Mouse (Mus musculus): ENCODE results near the gene Atp5b. TPM values are rescaled to one million over a fixed set of nuclear protein-coding genes. Genes with fewer than 3 reads are reported as not detected.

Gene Atp5b
- polyA plus RNA-seq, 1 experiment from 2014 or later = 2,418 TPM

GRCm38 (mm10) chr10:128131297-128131696 lies 48.2 kb downstream of the Atp5b start:
- ATAC-seq (ENCODE audit: insufficient read depth, low FRiP score, low TSS enrichment) = no peak
- no peaks in the 10 kb centered on the region for H3K27me3 ChIP-seq (ENCODE audit: control insufficient read depth, insufficient read depth, low read length)
- H3K4me3 ChIP-seq (ENCODE audit: low read depth, low read length) = no peak overlapping the region
- WGBS = 81% methylated on average over 3 of the region's 3 CpGs
- H3K9me3 ChIP-seq (ENCODE audit: control insufficient read depth, low read length) = no peaks in the 10 kb centered on the region
- no peak overlapping the region for H3K27ac ChIP-seq (ENCODE audit: low read depth, low read length)
- H3K36me3 ChIP-seq (ENCODE audit: control insufficient read depth, insufficient read depth, low read length) = peaks cover 12% of the 10 kb centered on the region
- no peak for DNase-seq (ENCODE audit: low spot score)
- H3K4me2 ChIP-seq (ENCODE audit: low read depth) = no peak overlapping the region
- H3K4me1 ChIP-seq (ENCODE audit: control insufficient read depth, insufficient read depth, low read length) = no peaks in the 10 kb centered on the region
- H3K9ac ChIP-seq (ENCODE audit: low read length) = no peak overlapping the region

GRCm38 (mm10) chr10:128131812-128132211 lies 48.7 kb downstream of the Atp5b start:
- Histone ChIP-seq H3K4me3 (ENCODE audit: low read depth, low read length) (no peak overlapping the region), H3K4me1 (ENCODE audit: control insufficient read depth, insufficient read depth, low read length) (no peaks in the 10 kb centered on the region), H3K4me2 (ENCODE audit: low read depth) (no peak overlapping the region), H3K9ac (ENCODE audit: low read length) (no peak overlapping the region), H3K27me3 (ENCODE audit: control insufficient read depth, insufficient read depth, low read length) (no peaks in the 10 kb centered on the region), H3K36me3 (ENCODE audit: control insufficient read depth, insufficient read depth, low read length) (peaks cover 9% of the 10 kb centered on the region), H3K27ac (ENCODE audit: low read depth, low read length) (no peak overlapping the region), H3K9me3 (ENCODE audit: control insufficient read depth, low read length) (no peaks in the 10 kb centered on the region)
- ATAC-seq (ENCODE audit: insufficient read depth, low FRiP score, low TSS enrichment) = no peak
- DNase-seq (ENCODE audit: low spot score) = no peak

GRCm38 (mm10) chr10:128133650-128134332 lies 50.7 kb downstream of the Atp5b start:
- no peak overlapping the region for H3K9ac ChIP-seq (ENCODE audit: low read length)
- DNase-seq (ENCODE audit: low spot score) (no peak), ATAC-seq (ENCODE audit: insufficient read depth, low FRiP score, low TSS enrichment) (no peak)
- H3K27me3 ChIP-seq (ENCODE audit: control insufficient read depth, insufficient read depth, low read length) = no peaks in the 10 kb centered on the region
- no peaks in the 10 kb centered on the region for H3K9me3 ChIP-seq (ENCODE audit: control insufficient read depth, low read length)
- 42% methylated on average over 13 of the region's 13 CpGs for WGBS
- H3K4me1 ChIP-seq (ENCODE audit: control insufficient read depth, insufficient read depth, low read length) = no peaks in the 10 kb centered on the region
- no peak overlapping the region for H3K4me3 ChIP-seq (ENCODE audit: low read depth, low read length)
- H3K36me3 ChIP-seq (ENCODE audit: control insufficient read depth, insufficient read depth, low read length) = peaks cover 5% of the 10 kb centered on the region
- no peak overlapping the region for H3K27ac ChIP-seq (ENCODE audit: low read depth, low read length)
- no peak overlapping the region for H3K4me2 ChIP-seq (ENCODE audit: low read depth)

GRCm38 (mm10) chr10:128135374-128135773 lies 52.3 kb downstream of the Atp5b start:
- ATAC-seq (ENCODE audit: insufficient read depth, low FRiP score, low TSS enrichment) (no peak), DNase-seq (ENCODE audit: low spot score) (no peak)
- H3K36me3 ChIP-seq (ENCODE audit: control insufficient read depth, insufficient read depth, low read length) = peaks cover 2% of the 10 kb centered on the region; the same call in 1 of the 2 replicates
- no peaks in the 10 kb centered on the region for H3K9me3 ChIP-seq (ENCODE audit: control insufficient read depth, low read length)
- H3K9ac ChIP-seq (ENCODE audit: low read length) = no peak overlapping the region
- no peaks in the 10 kb centered on the region for H3K4me1 ChIP-seq (ENCODE audit: control insufficient read depth, insufficient read depth, low read length)
- no peak overlapping the region for H3K4me3 ChIP-seq (ENCODE audit: low read depth, low read length)
- no peak overlapping the region for H3K27ac ChIP-seq (ENCODE audit: low read depth, low read length)
- 92% methylated on average over 6 of the region's 6 CpGs for WGBS
- no peak overlapping the region for H3K4me2 ChIP-seq (ENCODE audit: low read depth)
- H3K27me3 ChIP-seq (ENCODE audit: control insufficient read depth, insufficient read depth, low read length) = no peaks in the 10 kb centered on the region

MicroRNAs encoded within 50 kb of the gene (microRNA counts, 519-probe panel; counts per million panel counts)
- 171 counts per million, percentile 57 among the panel's probes with 10 or more counts for microRNA mmu-miR-677

Small RNA genes lying within 50 kb of the gene (microRNA-seq; reads per million reads assigned to microRNA genes)
- 9.9 reads per million, percentile 22 among the genes with 10 or more reads in this experiment for gene Mir677

Other genes with a start within 250 kb of the Atp5b start
- not detected in 2 replicates for gene Rdh19, start 233.3 kb upstream of the Atp5b start, polyA plus RNA-seq (2014; fragmentation: Nextera tagmentation; extraction: Ambion mirVana)
- not detected in 2 replicates for gene Rdh16f2, start 216.8 kb upstream of the Atp5b start, polyA plus RNA-seq (2014; fragmentation: Nextera tagmentation; extraction: Ambion mirVana)
- gene Rdh7, start 194.5 kb upstream of the Atp5b start, polyA plus RNA-seq (2014; fragmentation: Nextera tagmentation; extraction: Ambion mirVana) = not detected in 2 replicates
- gene Sdr9c7, start 184.8 kb upstream of the Atp5b start, polyA plus RNA-seq (2014; fragmentation: Nextera tagmentation; extraction: Ambion mirVana) = not detected in 2 replicates
- not detected in 2 replicates for gene Hsd17b6, start 75.7 kb upstream of the Atp5b start, polyA plus RNA-seq (2014; fragmentation: Nextera tagmentation; extraction: Ambion mirVana)
- gene Prim1, start 68.1 kb upstream of the Atp5b start, polyA plus RNA-seq (2014; fragmentation: Nextera tagmentation; extraction: Ambion mirVana) = 85.0 and 91.4 TPM in 2 replicates
- gene Naca, start 47.7 kb upstream of the Atp5b start, polyA plus RNA-seq (2014; fragmentation: Nextera tagmentation; extraction: Ambion mirVana) = 854 and 893 TPM in 2 replicates
- gene Ptges3, start 24.3 kb upstream of the Atp5b start, polyA plus RNA-seq (2014; fragmentation: Nextera tagmentation; extraction: Ambion mirVana) = 584 and 611 TPM in 2 replicates
- gene Baz2a, start 8.3 kb downstream of the Atp5b start, polyA plus RNA-seq (2014; fragmentation: Nextera tagmentation; extraction: Ambion mirVana) = 20.3 and 23.5 TPM in 2 replicates
- gene Rbms2, start 97.0 kb downstream of the Atp5b start, polyA plus RNA-seq (2014; fragmentation: Nextera tagmentation; extraction: Ambion mirVana) = 17.9 and 19.9 TPM in 2 replicates
- 1.2 and 1.5 TPM in 2 replicates for gene Gls2, start 111.2 kb downstream of the Atp5b start, polyA plus RNA-seq (2014; fragmentation: Nextera tagmentation; extraction: Ambion mirVana)
- 26.2 and 28.0 TPM in 2 replicates for gene Spryd4, start 128.5 kb downstream of the Atp5b start, polyA plus RNA-seq (2014; fragmentation: Nextera tagmentation; extraction: Ambion mirVana)
- not detected in 2 replicates for gene Mip, start 142.6 kb downstream of the Atp5b start, polyA plus RNA-seq (2014; fragmentation: Nextera tagmentation; extraction: Ambion mirVana)
- gene Timeless, start 148.8 kb downstream of the Atp5b start, polyA plus RNA-seq (2014; fragmentation: Nextera tagmentation; extraction: Ambion mirVana) = 58.7 and 61.2 TPM in 2 replicates
- 0.99 TPM in 1 of 2 replicates, not detected in the other for gene Apon, start 170.8 kb downstream of the Atp5b start, polyA plus RNA-seq (2014; fragmentation: Nextera tagmentation; extraction: Ambion mirVana)
- not detected in 2 replicates for gene Apof, start 185.4 kb downstream of the Atp5b start, polyA plus RNA-seq (2014; fragmentation: Nextera tagmentation; extraction: Ambion mirVana)
- gene Stat2, start 187.3 kb downstream of the Atp5b start, polyA plus RNA-seq (2014; fragmentation: Nextera tagmentation; extraction: Ambion mirVana) = 15.2 and 17.2 TPM in 2 replicates
- not detected in 2 replicates for gene Il23a, start 215.5 kb downstream of the Atp5b start, polyA plus RNA-seq (2014; fragmentation: Nextera tagmentation; extraction: Ambion mirVana)
- 33.3 and 35.2 TPM in 2 replicates for gene Pan2, start 220.1 kb downstream of the Atp5b start, polyA plus RNA-seq (2014; fragmentation: Nextera tagmentation; extraction: Ambion mirVana)
- gene Cnpy2, start 239.2 kb downstream of the Atp5b start, polyA plus RNA-seq (2014; fragmentation: Nextera tagmentation; extraction: Ambion mirVana) = 248 and 261 TPM in 2 replicates